Mouse (Mus musculus) kidney, adult 2 months (tissue): ENCODE data around the gene Phkb.

Experiments used
- CTCF ChIP-seq: fragments of 200-500 bp; conservative IDR thresholded peaks from 2 replicates; pipeline ENCODE4 v1.5.1; 2011; ENCODE audit warnings: low read depth, mild to moderate bottlenecking, control low read depth, low read length, moderate library complexity, mixed read lengths; ENCODE audit not compliant: insufficient read depth, insufficient read length
- POLR2A ChIP-seq: fragments of 200-500 bp; IDR thresholded peaks from one replicate; pipeline ENCODE4 v1.6.1; 2011; ENCODE audit warnings: low read depth, low read length, control low read depth

DNA sequence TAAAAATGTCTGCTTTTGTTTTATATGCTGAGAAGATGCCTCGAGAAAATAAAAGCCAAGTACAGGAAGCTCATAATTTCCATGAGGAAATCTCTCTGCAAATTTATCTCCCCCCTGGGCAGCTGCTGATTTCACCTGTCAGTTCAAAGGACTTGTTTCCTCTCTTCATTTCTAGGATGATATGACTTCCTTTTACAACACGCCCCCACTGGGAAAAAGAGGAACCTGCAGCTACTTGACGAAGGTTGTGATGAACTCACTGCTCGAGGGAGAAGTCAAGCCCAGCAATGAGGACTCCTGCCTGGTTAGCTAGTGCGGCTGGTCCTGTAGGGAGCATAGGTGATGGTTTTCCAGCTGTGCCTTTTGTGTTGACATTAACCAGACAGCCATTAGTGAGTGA is 218.4 kb downstream of the Phkb start:
- TF ChIP-seq POLR2A (no peak), CTCF (no peak)
